Mouse (Mus musculus) liver, embryonic 11.5 days (tissue): Measurements from ENCODE around the gene Xkrx. TPM values are rescaled to one million over a fixed set of nuclear protein-coding genes. Genes with fewer than 3 reads are reported as not detected.

ENCODE experiments used
- ATAC-seq: fragments of 200-750 bp; cut with Nextera tagmentation; replicated peaks from 2 replicates; pipeline ENCODE4 v1.8.0; 2017; ENCODE audit warnings: moderate number of reproducible peaks, mild to moderate bottlenecking, moderate TSS enrichment, moderate library complexity; ENCODE audit not compliant: low FRiP score
- DNase-seq: peaks from one replicate; pipeline ENCODE4 v3.0.0-alpha.2; 2017; ENCODE audit warnings: low spot score
- H3K27ac ChIP-seq: fragments of 300-500 bp; sonication (generic); 2 replicates; pipeline ENCODE4 v1.5.1; 2014; ENCODE audit warnings: mild to moderate bottlenecking, low read depth, low read length, control low read depth
- H3K27me3 ChIP-seq: fragments of 300-500 bp; sonication (generic); replicated peaks from 2 replicates; pipeline ENCODE4 v1.6.1; 2014; ENCODE audit warnings: low read length, mixed read lengths; ENCODE audit not compliant: control insufficient read depth, insufficient read depth
- H3K36me3 ChIP-seq: fragments of 300-500 bp; sonication (generic); 2 replicates; pipeline ENCODE4 v1.6.1; 2014; ENCODE audit warnings: mild to moderate bottlenecking, low read length, moderate library complexity, mixed read lengths; ENCODE audit not compliant: control insufficient read depth, insufficient read depth
- H3K4me1 ChIP-seq: fragments of 300-500 bp; sonication (generic); replicated peaks from 2 replicates; pipeline ENCODE4 v1.6.1; 2014; ENCODE audit warnings: low read length, mixed read lengths; ENCODE audit not compliant: control insufficient read depth, insufficient read depth
- H3K4me2 ChIP-seq: fragments of 300-500 bp; sonication (generic); 2 replicates; pipeline ENCODE4 v1.6.1; 2014; ENCODE audit warnings: mild to moderate bottlenecking, control low read depth, moderate library complexity
- H3K4me3 ChIP-seq: fragments of 300-500 bp; sonication (generic); 2 replicates; pipeline ENCODE4 v1.5.1; 2014; ENCODE audit warnings: low read depth, low read length, control low read depth
- H3K9ac ChIP-seq: fragments of 300-500 bp; sonication (generic); 2 replicates; pipeline ENCODE4 v1.6.1; 2014; ENCODE audit warnings: low read depth, low read length, control low read depth
- H3K9me3 ChIP-seq: fragments of 300-500 bp; sonication (generic); 2 replicates; pipeline ENCODE4 v1.6.1; 2016; ENCODE audit warnings: low read length, inconsistent platforms, mixed read lengths; ENCODE audit not compliant: control insufficient read depth
- WGBS: fragments of 180-500 bp; shearing (Covaris S2); extraction: QIAGEN DNeasy Blood & Tissue Kit; methylation state at CpG from one replicate; pipeline ENCODE4 v1.1.7; 2014; 5-methylcytosine and 5-hydroxymethylcytosine counted together
- polyA plus RNA-seq: library from polyadenylated mRNA; unstranded; fragments of >200 nt; fragmentation: Nextera tagmentation; extraction: Ambion mirVana; gene quantifications from 2 replicates; pipeline ENCODE4 v1.2.1, GENCODE M21; 2014

Xkrx gene
- polyA plus RNA-seq, 1 experiment from 2014 or later: not detected

- 68% methylated on average over 2 of the region's 2 CpGs for WGBS
- Histone ChIP-seq H3K27ac (no peak overlapping the region), H3K9me3 (no peaks in the 10 kb centered on the region), H3K36me3 (no peaks in the 10 kb centered on the region), H3K4me1 (no peaks in the 10 kb centered on the region), H3K27me3 (no peaks in the 10 kb centered on the region), H3K4me3 (no peak overlapping the region), H3K4me2 (no peak overlapping the region), H3K9ac (no peak overlapping the region)
- DNase-seq: no peak
- no peak for ATAC-seq
These were observed 59.2 kb downstream of the Xkrx start for GRCm38 (mm10) chrX:134102641-134103040.

Other genes starting within 250 kb of the Xkrx start
- gene Sytl4, start 180.3 kb downstream of the Xkrx start, polyA plus RNA-seq: 1.8 and 2.7 TPM in 2 replicates
- 55.6 and 66.5 TPM in 2 replicates for gene Cstf2, start 102.9 kb downstream of the Xkrx start, polyA plus RNA-seq
- not detected in 2 replicates for gene Arl13a, start 25.4 kb upstream of the Xkrx start, polyA plus RNA-seq
- gene Nox1, start 59.9 kb upstream of the Xkrx start, polyA plus RNA-seq: 0.07 and 0.34 TPM in 2 replicates
- 18.1 and 19.1 TPM in 2 replicates for gene Trmt2b, start 114.9 kb upstream of the Xkrx start, polyA plus RNA-seq
- gene Tmem35a, start 133.1 kb upstream of the Xkrx start, polyA plus RNA-seq: 0.66 and 0.86 TPM in 2 replicates
- gene Cenpi, start 146.0 kb upstream of the Xkrx start, polyA plus RNA-seq: 32.9 and 34.3 TPM in 2 replicates
- gene Drp2, start 242.5 kb upstream of the Xkrx start, polyA plus RNA-seq: 0.42 and 0.52 TPM in 2 replicates